Mouse (Mus musculus): ENCODE measurements at regions not wholly inside any gene's neighbourhood (a gene's known extent, or its start where the extent isn't known, plus 50 kb on each side); places are given as distances from the start of the nearest gene placed in this dataset.

DNA sequence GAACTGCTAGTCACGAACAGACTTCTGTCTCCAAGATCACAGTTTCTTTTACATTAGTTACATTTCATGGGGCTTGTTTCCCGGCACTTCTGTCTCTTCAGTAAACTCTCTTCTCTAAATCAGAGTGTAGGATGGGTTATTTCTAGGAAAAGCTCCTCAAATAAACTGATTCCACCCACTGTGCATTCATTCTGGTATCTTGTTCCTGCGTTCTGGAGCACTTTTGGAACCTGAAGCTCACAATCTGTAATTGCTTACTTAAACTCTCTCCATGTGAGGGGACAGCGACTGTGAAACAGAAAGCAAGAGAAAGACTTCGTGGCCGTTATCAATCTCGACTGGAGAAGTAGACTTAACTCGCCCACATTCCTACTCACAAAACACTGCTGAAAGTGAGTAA lies 83.1 kb upstream of the Acvr2a start:
- TF ChIP-seq CTCF (IDR thresholded peaks at IDR 0.05; ENCODE audit: low read depth, low read length) = no peak
- no peak for TF ChIP-seq GATA1 (IDR thresholded peaks at IDR 0.05; ENCODE audit: borderline replicate concordance, low read length)
- no peak for TF ChIP-seq GATA2 (IDR thresholded peaks at IDR 0.05; ENCODE audit: borderline replicate concordance, low read depth, low read length)
